Mouse (Mus musculus): ENCODE measurements around the gene Nbas. TPM values are rescaled to one million over a fixed set of nuclear protein-coding genes. Genes with fewer than 3 reads are reported as not detected.

Nbas gene
- polyA plus RNA-seq, 1 experiment from 2014 or later = 10.5 TPM

DNA sequence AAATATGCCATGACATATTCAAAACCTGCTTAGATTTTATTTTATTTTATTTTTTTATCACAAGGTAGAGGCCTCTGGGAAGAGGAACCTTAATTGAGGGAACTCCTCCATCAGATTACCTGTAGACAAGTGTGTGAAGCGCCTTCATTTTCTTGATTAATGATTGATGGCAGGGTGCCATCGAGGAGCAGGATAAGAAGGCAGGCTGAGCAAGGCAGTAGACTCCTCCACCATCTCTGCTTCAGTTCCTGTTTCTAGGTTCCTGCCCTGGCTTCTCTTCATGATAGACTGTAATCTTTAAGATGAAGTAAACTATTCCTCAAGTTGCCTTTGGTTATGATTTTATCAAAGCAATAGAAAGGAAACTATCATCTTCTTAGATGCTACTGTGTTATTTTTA is 295.4 kb downstream of the Nbas start:
- no peak for ATAC-seq
- Histone ChIP-seq H3K4me1 (no peaks in the 10 kb centered on the region), H3K4me3 (no peak overlapping the region), H3K27ac (no peak overlapping the region), H3K36me3 (ENCODE audit: poor library complexity, severe bottlenecking) (no peaks in the 10 kb centered on the region; the same call in 1 of the 2 replicates), H3K4me2 (no peak overlapping the region), H3K27me3 (no peaks in the 10 kb centered on the region), H3K9ac (no peak overlapping the region), H3K9me3 (replicated peaks) (no peaks in the 10 kb centered on the region)
- 93% methylated on average over 2 of the region's 2 CpGs for WGBS

DNA sequence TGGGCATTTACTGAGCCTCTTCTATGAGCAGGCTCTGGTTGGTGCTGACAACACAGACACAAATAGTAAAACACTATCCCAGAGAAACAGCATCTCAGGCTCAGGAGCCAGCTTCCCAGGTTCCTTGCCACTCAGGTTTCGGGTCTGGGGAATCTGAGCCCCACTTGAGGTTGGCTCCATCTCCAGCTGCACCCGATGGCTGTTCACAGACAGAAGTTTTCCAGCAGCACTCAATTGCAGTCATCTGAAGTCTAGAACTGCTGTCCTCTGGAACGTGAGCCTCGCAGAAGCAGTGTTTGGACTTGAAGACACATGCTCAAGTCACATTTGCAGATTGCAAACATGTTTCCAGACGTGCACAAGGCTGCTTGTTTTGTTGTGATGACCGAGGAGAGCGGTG is 297.5 kb downstream of the Nbas start:
- ATAC-seq = no peak
- Histone ChIP-seq H3K36me3 (ENCODE audit: poor library complexity, severe bottlenecking) (no peaks in the 10 kb centered on the region), H3K4me3 (no peak overlapping the region), H3K4me2 (no peak overlapping the region), H3K9ac (no peak overlapping the region), H3K27me3 (no peaks in the 10 kb centered on the region), H3K9me3 (replicated peaks) (no peaks in the 10 kb centered on the region), H3K4me1 (no peaks in the 10 kb centered on the region), H3K27ac (no peak overlapping the region)
- WGBS = 94% methylated on average over 7 of the region's 7 CpGs

DNA sequence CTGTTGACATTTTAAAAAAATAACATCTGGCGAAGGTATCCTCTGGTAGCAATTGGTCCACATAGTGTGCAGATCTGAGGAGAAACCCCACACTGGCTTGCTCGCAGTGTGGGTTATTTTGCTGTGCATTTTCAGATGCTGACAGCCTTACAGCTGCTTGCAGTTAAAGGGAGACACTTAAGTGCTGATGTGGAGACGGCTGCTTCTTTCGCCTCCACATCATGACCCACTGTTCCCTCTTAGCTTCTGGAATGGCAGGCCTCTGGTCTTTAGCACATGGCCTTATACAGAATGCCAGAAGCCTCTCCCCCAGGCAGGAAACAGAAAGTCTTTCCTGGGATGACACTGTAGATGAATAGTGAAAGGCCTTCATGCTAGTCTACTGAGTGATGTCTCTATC is 306.2 kb downstream of the Nbas start:
- Histone ChIP-seq H3K36me3 (ENCODE audit: poor library complexity, severe bottlenecking) (no peaks in the 10 kb centered on the region), H3K27ac (no peak overlapping the region), H3K9me3 (replicated peaks) (no peaks in the 10 kb centered on the region), H3K27me3 (no peaks in the 10 kb centered on the region), H3K4me1 (no peaks in the 10 kb centered on the region), H3K4me3 (no peak overlapping the region), H3K9ac (no peak overlapping the region), H3K4me2 (no peak overlapping the region)
- no peak for ATAC-seq
- WGBS = 94% methylated on average over 4 of the region's 4 CpGs

DNA sequence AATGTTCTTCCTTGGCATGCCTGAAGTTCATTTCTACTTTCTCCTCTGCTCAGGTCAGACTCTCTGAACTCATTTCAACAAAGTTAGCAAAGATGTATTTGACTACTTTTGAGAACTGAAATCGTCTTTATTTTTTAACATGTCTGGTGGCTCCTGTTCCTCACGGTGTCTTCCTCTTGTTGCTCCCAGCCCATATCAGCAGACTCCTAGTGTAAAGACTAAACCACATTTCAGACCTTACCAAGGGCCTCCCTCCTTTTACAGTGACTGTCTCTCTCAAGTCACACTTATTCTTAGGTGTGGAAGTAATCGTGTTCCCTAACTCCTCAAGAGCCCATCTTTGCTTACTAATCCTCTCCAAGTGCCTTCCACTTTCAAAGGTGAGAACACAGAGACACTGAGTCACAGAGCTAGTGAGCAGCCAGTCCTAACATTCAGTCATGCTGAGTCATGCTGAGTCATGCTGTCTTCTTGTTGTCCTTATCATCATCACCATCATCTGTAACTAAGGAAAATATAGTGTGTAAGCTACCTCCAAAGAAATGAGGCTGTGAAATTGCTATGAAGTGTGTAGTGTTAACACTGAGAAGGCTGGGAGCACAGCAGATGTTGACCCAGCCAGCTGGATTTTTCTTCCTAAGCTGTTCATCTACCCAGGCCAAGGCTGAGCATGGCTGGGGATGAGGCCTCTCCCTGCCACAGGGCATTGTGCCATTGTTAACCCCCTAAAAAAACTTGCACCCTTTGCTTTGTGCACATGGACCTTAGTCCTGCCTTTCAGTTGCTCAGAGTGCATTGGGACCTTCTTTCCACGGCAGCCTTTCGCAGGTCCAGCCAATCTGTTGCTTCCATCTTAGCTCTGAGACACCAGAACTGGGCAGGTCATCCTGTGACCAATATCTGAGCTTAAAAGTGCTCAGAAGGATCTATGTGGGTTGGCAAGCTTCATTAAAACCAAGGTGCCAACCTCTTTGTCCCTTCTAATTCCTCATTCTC is 307.0 kb downstream of the Nbas start:
- H3K27ac ChIP-seq = no peak overlapping the region
- H3K9ac ChIP-seq = no peak overlapping the region
- H3K4me3 ChIP-seq = no peak overlapping the region
- H3K4me2 ChIP-seq = no peak overlapping the region
- WGBS = 90% methylated on average over 5 of the region's 5 CpGs
- no peak for ATAC-seq
- H3K9me3 ChIP-seq (replicated peaks) = no peaks in the 10 kb centered on the region
- H3K4me1 ChIP-seq = no peaks in the 10 kb centered on the region
- H3K36me3 ChIP-seq (ENCODE audit: poor library complexity, severe bottlenecking) = no peaks in the 10 kb centered on the region
- no peaks in the 10 kb centered on the region for H3K27me3 ChIP-seq

DNA sequence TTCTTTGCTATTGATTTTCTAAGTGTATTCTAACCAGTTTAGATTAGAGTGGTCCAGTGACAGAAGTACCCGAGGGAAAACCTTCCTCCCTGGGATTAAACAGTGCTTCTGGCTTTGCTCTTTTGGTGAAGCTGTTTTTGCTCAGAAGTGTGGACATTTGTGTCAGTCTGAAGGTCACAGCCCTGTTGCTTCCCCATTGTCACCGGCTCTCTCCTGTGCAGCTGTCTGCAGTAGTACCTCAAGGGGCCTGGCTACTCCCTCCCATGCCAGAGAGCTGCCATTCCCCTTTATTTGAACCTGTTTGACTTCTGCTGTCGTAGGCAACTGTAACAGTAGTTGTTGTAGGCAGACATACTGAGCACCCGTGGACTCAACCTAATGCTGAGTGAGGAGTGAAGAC is 307.8 kb downstream of the Nbas start:
- no peaks in the 10 kb centered on the region for H3K36me3 ChIP-seq (ENCODE audit: poor library complexity, severe bottlenecking)
- no peak for ATAC-seq
- no peak overlapping the region for H3K4me2 ChIP-seq
- H3K9me3 ChIP-seq (replicated peaks) = no peaks in the 10 kb centered on the region
- H3K27ac ChIP-seq = no peak overlapping the region
- 67% methylated on average over 4 of the region's 4 CpGs for WGBS
- H3K4me1 ChIP-seq = no peaks in the 10 kb centered on the region
- H3K4me3 ChIP-seq = no peak overlapping the region
- no peak overlapping the region for H3K9ac ChIP-seq
- H3K27me3 ChIP-seq = no peaks in the 10 kb centered on the region

DNA sequence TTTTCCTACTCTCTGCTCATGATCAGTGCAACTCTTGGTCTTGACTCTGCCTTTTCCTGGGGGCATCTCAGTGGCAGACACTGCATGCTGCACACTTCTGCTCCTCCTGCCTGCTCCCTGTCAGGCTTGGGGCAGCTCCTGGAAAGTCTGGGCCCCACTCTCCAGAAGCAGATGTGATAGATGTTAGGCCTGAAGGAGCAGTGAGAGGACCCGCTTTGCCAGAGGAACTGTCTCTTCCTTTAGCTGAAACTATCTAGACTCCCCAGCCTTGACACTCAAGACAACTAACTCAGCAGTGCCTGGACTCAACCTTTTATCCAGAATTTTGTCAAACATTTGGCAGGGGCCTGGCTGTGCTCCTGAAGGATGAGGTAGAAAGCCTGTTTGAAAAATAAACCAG is 311.9 kb downstream of the Nbas start:
- no peak for ATAC-seq
- Histone ChIP-seq H3K4me1 (no peaks in the 10 kb centered on the region), H3K9ac (no peak overlapping the region), H3K27me3 (no peaks in the 10 kb centered on the region), H3K27ac (no peak overlapping the region), H3K36me3 (ENCODE audit: poor library complexity, severe bottlenecking) (0 out of 2 replicates have a peak, but pooled peaks cover 13% of the 10 kb centered on the region), H3K4me2 (no peak overlapping the region), H3K9me3 (replicated peaks) (no peaks in the 10 kb centered on the region), H3K4me3 (no peak overlapping the region)
- WGBS = 93% methylated on average over 1 of the region's 1 CpGs

DNA sequence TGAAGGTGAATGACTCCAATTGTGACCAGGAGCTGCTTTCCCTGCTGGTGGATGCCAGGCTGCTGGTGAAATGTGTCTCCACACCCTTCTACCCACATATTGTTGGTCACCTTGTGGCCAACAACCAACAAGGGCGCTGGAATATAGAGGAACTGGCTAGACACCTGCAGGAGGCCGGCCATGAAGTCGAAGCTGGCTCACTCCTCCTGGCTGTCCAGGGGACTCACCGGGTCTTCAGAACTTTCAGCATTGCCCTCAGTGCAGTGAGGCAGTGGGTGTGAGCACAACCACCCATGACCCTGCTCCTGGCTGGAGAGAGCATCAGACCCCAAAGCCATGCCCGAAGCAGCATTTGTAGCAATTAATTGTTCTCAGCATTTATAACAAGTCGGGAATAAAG is 314.5 kb downstream of the Nbas start:
- H3K27me3 ChIP-seq = no peaks in the 10 kb centered on the region

DNA sequence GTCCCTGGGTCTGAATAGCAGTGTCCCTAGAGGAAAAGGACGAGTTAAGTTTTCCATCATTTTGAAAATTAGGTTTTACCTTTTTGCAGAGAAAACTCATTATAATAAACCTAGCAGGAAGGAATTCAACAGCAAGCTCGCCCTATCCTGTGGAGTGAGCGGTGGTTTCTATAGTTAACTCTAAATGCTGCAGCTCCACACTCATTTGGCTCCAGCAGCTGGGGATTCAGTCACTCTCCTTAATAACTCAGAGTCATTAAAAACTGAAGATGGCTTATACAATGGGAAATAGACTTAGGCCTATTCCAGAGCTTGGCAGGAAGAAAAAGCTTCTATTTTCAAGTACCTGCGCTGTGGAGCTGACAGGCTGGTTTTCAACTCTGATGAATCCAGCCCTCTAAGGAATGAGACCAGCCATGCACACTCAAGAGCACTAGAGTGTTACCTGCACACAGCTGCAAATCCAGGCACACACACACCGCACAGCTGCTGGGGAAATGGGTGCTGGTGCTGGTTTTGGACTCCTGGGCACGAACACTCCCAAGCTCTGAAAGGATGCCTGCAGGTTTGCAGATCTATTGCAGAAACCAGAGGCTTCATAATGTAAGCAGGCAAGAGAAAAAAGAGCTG is 316.7 kb downstream of the Nbas start:
- Histone ChIP-seq H3K9me3 (replicated peaks) (no peaks in the 10 kb centered on the region), H3K36me3 (ENCODE audit: poor library complexity, severe bottlenecking) (0 out of 2 replicates have a peak, but pooled peaks cover 13% of the 10 kb centered on the region), H3K4me2 (no peak overlapping the region), H3K9ac (no peak overlapping the region), H3K27ac (no peak overlapping the region), H3K27me3 (no peaks in the 10 kb centered on the region), H3K4me1 (no peaks in the 10 kb centered on the region), H3K4me3 (no peak overlapping the region)
- WGBS = 83% methylated on average over 6 of the region's 6 CpGs
- peak; percentile 48; the same call in 1 of the 2 replicates for ATAC-seq

More for the DNA sequence above, 314.5 kb downstream of the Nbas start:
- Histone ChIP-seq H3K27ac (no peak overlapping the region), H3K36me3 (ENCODE audit: poor library complexity, severe bottlenecking) (0 out of 2 replicates have a peak, but pooled peaks cover 13% of the 10 kb centered on the region), H3K4me3 (no peak overlapping the region), H3K4me1 (no peaks in the 10 kb centered on the region), H3K9me3 (replicated peaks) (no peaks in the 10 kb centered on the region), H3K9ac (no peak overlapping the region), H3K4me2 (no peak overlapping the region)
- no peak for ATAC-seq
- WGBS = 93% methylated on average over 6 of the region's 6 CpGs

DNA sequence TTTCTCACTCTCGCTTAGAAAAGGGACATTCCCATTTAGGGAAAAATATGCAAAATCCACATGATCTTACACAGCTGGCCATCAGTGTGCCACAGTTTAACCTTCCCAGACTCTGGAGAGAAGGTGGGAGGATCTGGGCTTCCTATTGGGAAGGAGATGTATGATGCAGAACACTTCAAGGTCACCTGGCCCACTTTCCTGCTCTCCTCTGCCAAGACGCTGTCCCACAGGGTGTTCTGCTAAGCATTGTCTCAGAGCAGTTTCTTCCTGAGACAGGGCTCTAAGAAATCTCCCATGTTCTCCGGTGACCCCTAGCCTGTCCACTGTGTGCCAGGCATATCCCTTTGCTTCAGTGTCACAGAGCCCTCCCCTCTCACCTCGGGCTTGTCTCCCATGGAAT is 318.7 kb downstream of the Nbas start:
- ATAC-seq = no peak
- H3K27ac ChIP-seq = no peak overlapping the region
- no peak overlapping the region for H3K9ac ChIP-seq
- H3K4me1 ChIP-seq = no peaks in the 10 kb centered on the region
- 0 out of 2 replicates have a peak, but pooled peaks cover 13% of the 10 kb centered on the region for H3K36me3 ChIP-seq (ENCODE audit: poor library complexity, severe bottlenecking)
- no peak overlapping the region for H3K4me3 ChIP-seq
- no peaks in the 10 kb centered on the region for H3K27me3 ChIP-seq
- no peak overlapping the region for H3K4me2 ChIP-seq
- WGBS = 95% methylated on average over 4 of the region's 4 CpGs
- no peaks in the 10 kb centered on the region for H3K9me3 ChIP-seq (replicated peaks)

DNA sequence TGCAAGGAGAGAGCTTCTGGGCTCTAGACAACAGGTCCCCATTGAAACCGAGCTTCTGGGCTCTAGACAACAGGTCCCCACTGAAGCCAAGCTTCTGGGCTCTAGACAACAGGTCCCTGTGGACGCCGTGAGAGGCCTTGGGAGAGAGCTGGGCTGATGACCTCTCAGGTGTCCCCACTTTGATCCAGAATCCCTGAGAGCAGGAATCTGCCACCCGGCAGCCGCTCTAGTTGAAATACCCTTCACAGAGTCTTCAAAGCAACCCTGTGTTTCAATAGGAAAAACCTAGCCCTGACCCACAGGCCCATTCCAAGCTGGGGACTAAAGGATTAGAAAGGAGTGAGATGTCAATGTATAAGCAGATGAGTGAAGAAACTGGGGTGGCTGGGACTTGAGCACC is 320.1 kb downstream of the Nbas start:
- Histone ChIP-seq H3K4me1 (no peaks in the 10 kb centered on the region), H3K4me3 (no peak overlapping the region), H3K27ac (no peak overlapping the region), H3K9me3 (replicated peaks) (no peaks in the 10 kb centered on the region), H3K27me3 (no peaks in the 10 kb centered on the region), H3K9ac (no peak overlapping the region), H3K4me2 (no peak overlapping the region), H3K36me3 (ENCODE audit: poor library complexity, severe bottlenecking) (0 out of 2 replicates have a peak, but pooled peaks cover 2% of the 10 kb centered on the region)
- 94% methylated on average over 5 of the region's 5 CpGs for WGBS
- ATAC-seq = no peak

DNA sequence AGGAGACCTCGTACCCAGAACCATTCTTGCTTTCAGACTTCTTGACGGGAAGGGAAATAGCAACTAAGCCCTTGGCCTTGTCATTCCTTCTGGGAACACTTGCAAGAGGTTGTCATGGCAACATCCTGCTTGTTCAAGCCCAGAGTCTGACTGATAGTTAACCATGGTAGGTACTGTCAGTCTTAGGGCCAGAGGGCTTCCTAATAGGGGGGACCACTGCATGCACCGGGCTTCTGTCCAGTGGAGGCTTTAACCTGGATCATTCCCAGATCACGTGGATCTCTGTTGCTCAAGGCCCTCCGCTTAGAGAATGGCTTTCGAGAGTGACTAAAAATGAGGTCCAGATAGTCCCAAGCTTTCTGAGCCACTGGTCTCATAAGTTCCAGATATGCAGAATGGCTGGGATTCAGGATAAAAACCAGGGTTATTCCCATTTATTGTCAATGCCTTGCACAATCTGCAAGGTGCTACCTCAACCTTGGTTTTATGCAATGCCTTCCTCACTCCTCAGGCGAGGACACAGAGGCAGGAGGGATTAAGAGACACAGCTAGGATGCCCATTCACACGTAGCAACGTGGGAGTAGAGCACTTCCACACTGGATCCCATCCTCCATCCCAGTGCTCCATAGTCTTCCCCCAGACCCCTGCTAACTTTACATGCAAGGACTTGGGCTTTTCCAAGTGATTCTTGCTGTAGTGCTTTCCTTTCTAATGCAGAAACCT is 326.0 kb downstream of the Nbas start:
- 66% methylated on average over 9 of the region's 9 CpGs for WGBS
- peak; percentile 62; the same call in 1 of the 2 replicates for ATAC-seq
- Histone ChIP-seq H3K27me3 (no peaks in the 10 kb centered on the region), H3K9ac (no peak overlapping the region), H3K4me3 (no peak overlapping the region), H3K27ac (no peak overlapping the region), H3K36me3 (ENCODE audit: poor library complexity, severe bottlenecking) (no peaks in the 10 kb centered on the region), H3K9me3 (replicated peaks) (no peaks in the 10 kb centered on the region), H3K4me2 (no peak overlapping the region), H3K4me1 (peaks cover 4% of the 10 kb centered on the region; the same call in 1 of the 2 replicates)

DNA sequence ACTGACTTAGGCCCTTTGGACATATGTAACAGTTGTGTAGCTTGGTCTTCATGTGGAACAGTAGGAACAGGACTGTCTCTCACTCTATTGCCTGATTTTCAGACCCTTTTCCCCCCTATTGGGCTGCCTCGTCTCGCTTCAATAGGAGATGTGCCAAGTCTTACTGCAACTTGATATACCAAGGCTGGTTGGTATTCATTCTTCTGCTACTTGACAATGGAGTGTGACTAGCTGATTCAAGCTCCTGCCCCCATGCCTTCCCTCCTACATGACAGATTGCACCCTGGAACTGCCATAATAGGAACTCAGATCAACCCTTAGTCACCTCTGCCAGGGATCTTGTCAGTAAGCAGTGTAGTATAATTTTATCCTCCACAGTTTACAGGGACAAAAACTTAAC is 328.1 kb downstream of the Nbas start:
- Histone ChIP-seq H3K4me2 (no peak overlapping the region), H3K27ac (no peak overlapping the region), H3K4me1 (peaks cover 4% of the 10 kb centered on the region; the same call in 1 of the 2 replicates), H3K9me3 (replicated peaks) (no peaks in the 10 kb centered on the region), H3K4me3 (no peak overlapping the region), H3K27me3 (no peaks in the 10 kb centered on the region), H3K36me3 (ENCODE audit: poor library complexity, severe bottlenecking) (no peaks in the 10 kb centered on the region), H3K9ac (no peak overlapping the region)
- WGBS = 64% methylated on average over 2 of the region's 2 CpGs
- no peak for ATAC-seq

Data from forebrain, embryonic 13.5 days (tissue).